Mouse (Mus musculus) natural killer cell, adult 2 months (primary cell): ENCODE data around the gene Mrto4.
A peak's percentile ranks its signal among the peaks of the same experiment; 100 is the strongest.

ENCODE experiments used
- DNase-seq, 2 experiments: peaks; one replicate each; pipeline ENCODE4 v3.0.0; 2022; ENCODE audit warnings: low spot score in 2 of 2

Mrto4 gene

DNA sequence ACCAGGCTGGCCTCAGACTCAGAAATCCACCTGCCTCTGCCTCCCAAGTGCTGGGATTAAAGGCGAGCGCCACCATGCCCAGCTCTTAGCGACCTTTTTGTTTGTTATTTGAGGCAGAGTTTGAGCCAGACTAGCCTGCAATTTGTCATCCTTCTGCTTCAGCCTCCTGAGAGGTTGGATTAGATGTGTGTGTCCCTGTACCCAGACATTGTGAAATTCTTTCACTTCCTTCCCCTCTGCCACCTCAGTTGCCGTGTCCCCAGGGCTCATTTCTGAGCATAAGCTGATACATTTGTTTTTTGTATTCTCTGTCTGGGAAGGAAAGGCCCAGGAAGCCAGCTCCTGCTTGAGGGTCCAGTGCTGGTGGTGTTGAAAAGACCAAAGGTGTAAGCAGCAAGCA, 11.5 kb downstream of the Mrto4 start:
- DNase-seq, result no peak

DNA sequence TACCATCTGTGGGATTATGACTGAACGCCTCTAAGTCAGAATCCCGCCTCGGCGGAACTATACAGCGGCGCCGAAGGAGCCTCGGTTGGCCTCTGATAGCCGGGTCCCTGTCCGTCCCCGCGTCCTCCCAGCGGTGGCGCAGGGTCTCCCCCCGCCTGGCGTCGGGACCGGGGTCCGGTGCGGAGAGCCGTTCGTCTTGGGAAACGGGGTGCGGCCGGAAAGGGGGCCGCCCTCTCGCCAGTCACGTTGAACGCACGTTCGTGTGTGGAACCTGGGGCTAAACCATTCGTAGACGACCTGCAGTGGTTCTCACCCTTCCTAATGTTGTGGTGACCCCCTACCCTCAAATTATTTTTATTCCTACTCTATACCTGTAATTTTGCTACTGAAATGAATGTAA, 14.2 kb downstream of the Mrto4 start:
- no peak for DNase-seq

DNA sequence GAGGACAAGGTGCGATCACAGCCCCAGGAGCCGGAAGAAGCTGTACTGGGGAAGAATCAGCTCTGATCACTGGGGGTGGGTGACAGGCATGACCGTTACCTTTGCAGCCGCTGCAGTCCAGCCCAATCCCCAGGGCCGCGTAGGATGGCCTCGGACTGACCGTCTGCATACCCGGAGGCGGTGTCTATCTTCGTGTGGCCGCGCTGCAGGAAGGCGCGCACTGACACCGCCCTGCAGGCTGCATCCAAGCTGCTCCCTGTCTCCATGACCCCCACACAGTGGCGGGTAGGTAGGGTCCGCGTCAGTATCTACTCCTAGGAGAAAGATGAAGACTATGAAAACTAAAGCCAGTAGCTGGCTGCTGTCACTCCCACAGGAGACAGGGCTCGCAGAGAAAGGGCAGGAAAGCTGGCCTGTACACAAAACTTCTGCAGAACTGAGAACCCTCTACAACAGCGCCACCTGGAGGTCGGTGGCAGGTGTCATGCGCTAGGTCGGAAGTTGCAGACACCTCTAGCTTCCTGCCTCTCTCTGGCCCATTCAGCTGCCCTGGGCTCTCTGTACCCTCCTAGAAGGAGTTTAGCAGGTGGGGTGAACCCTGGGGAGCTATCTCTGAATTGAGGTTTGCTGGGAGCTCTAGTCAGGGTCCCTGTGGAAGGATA, 15.4 kb downstream of the Mrto4 start:
- peak; percentile 66 to 81 for DNase-seq

DNA sequence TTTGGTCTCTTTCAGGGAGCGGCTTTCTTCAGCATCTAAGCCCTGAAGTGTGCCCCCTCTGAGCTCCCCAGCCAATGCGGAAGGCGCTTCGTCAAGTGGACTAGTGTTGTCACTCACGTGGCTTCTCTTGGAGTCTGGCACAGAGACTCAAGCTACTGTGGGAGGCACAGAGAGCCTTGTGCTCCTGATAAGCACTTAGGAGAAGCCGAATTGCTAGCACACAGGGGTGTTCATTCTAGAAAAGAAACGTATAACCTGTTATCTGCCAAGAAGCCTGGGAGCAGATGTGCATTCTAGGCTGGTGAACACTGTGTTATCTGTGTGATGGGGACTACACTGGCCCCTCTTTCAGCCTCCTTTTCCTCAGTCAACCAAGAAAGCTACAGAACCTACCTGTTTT, 16.9 kb downstream of the Mrto4 start:
- DNase-seq, result no peak

DNA sequence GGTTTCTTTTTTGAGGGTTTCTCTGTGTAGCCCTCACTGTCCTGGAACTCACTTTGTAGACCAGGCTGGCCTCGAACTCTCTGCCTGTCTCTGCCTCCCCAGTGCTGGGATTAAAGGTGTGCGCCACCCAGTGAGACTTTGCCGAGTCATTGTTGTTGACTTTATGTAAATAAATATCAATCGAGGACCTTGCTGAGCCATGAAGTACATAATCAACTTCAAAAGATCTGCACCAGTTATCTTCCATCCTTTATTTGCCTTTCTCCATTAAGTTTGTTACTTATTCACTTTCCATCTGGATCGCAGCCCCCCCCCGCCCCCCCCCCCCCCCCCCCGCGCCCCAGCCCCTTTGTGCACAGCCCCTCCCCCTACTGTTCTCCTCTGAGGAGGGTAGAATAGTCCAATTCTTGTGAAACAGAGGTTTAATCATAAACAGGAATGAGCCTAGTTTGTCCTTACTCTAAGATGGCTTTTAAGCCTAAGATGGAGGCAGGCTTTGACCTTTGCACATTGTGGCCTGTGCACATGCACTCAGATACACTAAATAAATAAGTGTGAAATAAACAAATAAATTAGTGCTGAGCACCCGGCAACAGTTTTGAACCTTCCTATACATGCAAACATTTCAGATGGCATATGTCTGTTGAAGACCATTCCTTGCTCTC, 17.6 kb downstream of the Mrto4 start:
- no peak for DNase-seq

DNA sequence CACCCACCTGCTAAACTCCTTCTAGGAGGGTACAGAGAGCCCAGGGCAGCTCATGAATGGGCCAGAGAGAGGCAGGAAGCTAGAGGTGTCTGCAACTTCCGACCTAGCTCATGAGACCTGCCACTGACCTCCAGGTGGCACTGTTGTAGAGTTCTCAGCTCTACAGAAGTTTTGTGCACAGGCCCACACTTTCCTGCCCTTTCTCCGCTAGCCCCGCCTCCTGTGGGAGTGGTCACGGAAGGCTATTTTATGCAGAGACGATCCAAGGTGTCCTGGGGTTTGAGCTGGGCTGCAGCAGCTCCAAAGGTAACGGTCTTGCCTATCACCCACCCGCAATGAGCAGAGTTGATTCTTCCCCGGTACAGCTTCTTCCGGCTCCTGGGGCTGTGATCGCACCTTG, 21.8 kb downstream of the Mrto4 start:
- DNase-seq, result peak; percentile 79 to 84

DNA sequence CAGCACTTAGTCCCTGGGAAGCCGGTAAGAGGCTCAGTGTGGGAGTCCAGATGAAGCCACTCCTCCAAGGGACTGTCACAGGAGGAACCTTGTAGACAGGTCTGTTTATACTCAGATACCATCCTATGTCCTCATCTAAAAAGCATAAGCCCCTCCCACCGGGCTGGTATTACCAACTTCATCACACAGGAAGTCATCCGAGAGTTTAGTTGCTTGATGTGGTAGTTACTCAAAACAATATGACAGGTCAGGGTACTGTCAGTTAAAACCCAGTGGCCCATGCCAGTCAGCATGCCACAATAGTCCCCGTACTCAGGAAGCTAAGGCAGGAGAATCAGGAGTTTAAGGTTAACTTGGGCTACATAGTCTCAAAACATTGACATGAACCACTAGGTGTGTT, 32.6 kb downstream of the Mrto4 start:
- no peak for DNase-seq

DNA sequence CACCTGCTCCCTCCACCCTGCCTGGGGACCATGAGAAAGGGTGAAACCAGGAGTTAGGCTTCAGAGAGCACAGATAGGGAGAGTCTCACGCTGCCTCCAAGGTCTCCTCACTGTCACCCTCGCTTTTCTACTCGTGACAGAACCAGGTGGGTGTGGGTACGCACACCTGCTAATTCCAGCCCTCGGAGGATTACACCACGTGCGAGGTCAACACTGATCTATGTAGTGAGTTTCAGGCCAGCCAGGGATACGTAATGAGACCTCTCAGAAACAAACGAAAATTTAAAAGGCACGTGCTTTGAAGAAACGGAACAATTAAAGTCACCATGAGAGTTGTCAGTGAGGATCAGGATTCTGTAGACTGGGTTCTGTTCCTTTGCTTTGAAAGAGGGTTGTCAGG, 33.9 kb downstream of the Mrto4 start:
- no peak for DNase-seq

DNA sequence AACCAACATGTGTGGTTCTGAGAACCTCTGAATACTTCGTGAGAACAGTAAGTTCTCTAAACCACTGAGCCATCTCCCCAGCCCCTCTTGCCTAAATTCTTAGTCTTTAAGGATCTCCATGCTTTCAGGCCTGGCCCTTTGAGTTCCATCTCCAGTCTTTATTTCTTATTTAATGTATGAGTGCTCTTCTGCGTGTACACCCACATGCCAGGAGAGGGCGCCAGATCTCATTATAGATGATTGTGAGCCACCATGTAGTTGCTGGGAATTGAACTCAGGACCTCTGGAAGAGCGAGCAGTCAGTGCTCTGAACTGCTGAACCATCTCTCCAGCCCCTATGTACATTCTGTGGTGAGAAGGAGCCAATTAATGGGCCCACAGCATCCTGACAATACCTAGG, 39.7 kb downstream of the Mrto4 start:
- peak; percentile 39 to 63 for DNase-seq

DNA sequence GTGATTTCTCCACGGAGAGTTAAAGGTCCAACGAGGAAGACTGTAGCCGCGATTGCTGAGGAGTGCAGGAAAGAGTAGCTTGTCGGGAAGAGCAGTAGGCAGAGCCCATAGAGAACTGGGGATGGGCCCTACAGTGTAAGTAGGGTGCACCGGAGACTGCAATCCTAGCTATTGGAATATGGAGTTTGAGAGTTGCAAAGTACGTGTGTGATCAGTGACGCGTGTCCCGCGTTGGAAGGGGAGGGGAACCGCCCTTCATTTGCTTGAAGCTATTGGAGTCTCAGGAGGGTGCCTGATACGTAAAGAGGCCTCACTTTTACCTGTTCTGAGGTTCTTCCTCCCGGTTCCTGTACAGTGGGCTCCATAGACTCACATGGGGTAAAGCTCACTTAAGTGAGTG, 40.7 kb downstream of the Mrto4 start:
- no peak for DNase-seq

DNA sequence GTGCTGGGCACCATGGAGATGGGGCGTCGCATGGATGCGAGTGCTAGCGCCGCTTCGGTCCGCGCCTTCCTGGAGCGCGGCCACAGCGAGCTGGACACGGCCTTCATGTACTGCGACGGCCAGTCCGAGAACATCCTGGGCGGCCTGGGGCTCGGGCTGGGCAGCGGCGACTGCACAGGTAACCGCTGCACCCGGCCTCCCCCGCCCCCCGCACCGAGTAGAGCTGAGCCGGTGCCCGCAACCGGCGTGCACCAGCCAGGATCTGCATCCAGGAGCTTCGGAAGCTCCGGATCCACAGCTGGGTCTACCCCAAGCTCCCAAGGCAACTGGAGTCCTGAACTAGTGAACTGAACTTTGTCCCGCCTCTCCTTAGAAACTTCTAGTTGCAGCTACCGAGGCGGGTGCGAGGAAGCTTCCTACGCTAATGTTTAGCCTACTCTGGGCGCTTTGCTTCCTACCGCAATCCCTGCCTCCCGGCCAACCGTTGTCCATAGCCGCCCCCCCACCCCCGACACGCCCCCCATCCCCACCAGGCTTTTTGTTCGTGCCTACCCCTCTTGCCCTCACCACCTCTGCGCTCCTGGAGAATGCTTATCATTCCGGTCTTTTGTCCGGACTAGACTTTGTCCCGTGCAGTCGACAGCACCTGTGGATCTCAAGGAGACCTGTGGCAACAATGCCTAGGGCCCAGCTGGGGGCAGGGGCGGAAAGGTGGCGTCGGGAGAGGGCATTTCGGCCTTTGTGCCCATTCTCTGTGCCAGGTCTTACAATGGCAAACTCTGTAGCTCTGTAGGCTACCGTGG, 41.3 kb downstream of the Mrto4 start:
- DNase-seq, result no peak

DNA sequence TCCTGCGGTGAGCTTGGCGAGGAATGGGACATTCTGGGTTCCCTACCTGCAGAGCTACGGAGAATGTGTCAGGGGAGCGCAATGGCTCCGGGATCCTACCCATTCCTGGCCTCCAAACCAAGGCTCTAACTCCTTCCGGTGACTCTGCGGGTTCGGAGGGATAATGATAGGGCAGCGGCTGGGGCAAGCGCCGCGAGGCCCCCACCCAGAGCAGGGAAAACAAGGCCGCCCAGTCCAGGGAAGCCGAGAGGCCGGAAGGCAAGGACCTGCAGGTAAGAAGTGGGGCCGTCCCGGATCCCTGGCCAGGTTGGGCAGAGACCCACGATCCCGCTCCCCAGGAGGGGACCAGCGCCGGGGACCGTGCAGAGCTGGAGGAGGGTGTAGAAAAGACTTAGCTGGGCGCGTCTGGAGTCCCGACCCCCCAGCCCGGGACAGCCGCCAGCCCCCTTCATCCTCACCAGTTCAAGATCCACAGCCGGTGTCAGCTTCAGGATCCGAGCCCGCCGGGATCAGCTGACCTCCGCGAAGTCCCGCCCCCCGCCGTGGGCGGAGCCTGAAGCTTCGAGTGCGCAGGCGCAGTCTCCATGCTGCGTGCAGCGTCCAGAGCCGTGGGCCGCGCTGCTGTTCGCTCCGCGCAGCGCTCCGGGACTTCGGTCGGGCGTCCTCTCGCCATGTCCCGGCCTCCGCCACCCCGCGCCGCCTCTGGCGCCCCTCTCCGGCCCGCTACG, 42.0 kb downstream of the Mrto4 start, which contains the start of the genes Pqlc2 and Akr7a5:
TSS of gene Pqlc2 (minus strand) at position 538 of the 728 bp plus-strand sequence.
TSS of gene Akr7a5 (plus strand) at position 574 of the 728 bp plus-strand sequence.
- peak; percentile 94 to 95 for DNase-seq

DNA sequence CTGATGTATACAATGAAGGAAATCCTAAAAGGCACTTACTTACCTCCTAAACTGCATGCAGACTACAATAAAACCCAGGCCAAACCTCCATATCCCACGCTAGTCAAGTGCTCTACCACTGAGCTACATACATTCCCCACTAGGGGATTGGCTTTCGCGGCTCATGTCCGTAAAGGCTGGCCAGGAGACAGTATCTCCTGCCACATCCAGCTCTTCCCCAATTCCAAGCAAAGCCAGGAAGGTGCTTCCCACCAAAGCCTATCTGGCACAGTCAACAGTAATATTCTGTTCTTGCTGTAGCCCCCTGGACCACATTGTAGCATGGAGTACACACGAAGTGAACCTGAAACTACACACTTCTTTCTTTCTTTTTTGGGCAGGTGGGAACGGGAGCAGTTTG, 42.7 kb downstream of the Mrto4 start:
- DNase-seq, result no peak

DNA sequence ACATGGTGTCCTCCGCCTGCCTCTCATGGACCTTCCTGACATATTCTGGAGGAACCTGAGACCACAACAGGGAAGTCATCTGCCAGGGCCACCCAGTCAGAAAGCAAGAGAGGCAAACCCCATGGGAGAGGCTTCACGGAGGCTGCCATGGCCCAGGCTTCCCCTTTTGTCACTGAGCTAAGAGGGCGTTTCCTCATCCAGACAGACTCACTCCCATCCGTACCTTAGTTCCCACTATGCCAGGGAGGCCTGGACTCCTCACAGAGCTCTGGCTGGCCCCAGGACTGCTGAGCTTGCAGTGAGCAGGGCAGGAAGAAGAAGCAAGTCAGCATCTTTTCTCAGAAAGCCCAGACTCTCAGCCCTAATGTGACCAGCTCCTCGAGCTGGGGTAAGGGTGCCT, 44.5 kb downstream of the Mrto4 start:
- DNase-seq, result peak in 1 of 2 experiments; percentile 57

DNA sequence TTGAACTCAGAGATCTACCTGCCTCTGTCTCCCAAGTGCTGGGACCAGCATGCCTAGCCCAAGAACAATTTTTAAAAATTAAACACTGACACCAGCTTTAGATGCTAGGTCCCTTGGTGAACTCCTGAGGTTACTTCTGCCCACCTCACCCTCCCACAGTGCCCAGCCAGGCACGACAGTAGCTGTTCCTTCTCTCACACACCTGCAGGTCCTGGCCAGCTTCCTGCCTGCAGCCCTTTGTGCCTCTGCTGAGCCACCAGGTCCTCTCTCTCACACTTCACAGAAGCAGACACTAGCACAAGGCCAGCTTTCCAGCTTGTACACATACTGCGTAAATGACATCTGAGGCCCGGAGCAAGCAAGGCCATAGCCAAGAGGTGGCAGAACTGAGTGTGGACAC, 46.9 kb downstream of the Mrto4 start:
- no peak for DNase-seq

DNA sequence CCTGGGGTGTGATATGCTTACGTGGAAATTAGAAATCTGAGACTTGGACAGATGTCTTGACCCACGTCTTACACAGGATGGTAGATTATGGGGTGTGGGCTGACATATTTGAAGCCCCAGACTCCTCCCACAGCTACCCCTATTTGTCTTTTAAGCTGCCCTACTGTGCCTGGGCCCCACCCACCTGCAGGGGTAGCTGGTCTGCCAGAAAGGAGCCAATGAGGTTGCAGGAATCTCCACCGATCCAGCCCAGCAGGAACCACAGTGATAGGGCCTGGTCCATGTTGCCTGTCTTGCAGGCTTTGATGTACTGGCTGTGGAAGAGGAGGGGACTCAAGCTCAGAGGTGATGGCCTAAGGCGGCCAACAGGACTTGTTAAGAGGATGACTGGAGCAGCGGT, 50.1 kb downstream of the Mrto4 start:
- DNase-seq, result no peak

DNA sequence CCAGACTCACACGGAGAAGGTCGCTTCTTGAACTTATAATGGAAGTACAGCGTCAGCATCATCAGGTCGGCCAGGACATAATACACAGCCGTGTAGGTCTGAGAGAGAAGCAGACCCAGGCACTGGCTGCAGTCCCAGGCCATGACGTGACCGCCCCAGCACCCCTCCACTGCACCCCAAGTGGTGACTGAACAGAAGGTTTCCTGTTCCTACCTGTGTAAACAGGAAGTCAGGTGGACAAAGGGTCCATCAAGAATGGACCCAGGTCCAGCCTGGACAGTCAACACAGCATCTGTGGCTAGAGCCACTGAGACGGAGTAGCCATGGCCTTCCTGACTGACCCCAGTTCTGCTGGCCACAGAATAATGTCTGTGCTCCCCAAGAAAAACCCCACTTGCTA, 50.6 kb downstream of the Mrto4 start:
- DNase-seq, result no peak

DNA sequence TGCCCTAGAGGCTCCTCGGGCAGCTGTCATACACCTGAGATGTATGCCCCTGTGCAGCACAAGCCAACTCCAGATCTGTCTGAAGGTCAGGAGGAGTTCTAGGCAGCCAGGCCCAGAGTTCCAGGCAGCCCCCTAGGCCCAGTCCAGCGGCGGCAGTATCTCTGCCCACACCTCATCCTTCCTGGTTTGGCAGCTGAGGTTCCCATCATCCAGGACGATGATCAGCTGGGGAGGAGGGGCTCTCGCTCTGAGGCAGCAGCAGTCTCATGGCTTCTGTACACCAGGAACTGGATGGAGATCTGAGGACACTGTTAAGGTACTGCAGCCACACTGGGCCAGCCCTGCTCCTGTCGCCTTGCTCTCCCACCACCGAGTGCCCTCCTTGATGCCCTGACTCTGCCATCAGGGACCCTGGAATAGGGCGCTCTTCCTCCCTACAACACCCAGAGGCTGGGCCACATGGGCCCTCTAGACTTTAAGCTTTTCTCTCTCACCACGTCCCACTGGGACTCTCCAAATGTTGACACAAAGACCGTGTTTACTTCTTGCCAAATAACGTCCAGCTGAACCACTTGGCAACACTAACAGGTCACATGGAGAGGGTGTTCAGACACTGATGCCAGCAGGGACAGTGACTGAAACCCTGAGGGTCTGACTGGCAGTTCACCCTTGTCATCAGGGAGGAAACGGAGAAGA, 53.6 kb downstream of the Mrto4 start:
- no peak for DNase-seq

DNA sequence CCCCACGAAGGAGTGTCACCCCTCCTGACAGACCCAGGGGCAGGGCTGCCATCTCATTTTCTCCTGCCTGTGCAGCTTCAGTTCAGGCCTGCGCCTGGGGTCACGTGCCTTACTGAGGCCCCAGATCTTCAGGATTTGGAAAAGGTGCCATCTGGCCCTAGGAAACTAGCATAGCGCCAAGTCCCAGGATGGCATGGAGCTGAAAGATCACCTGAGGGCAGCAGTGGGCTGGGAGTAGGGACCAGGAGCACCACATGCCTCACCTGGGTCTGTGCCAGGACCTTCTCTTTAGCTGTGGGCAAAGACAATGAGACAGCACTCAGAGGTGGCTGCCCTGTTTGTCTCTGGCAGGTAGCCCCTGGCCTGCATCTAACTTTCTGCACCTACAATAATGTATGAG, 54.8 kb downstream of the Mrto4 start:
- no peak for DNase-seq
